Mouse (Mus musculus): ENCODE measurements around the gene Slc9a9. TPM values are rescaled to one million over a fixed set of nuclear protein-coding genes. Genes with fewer than 3 reads are reported as not detected.

Gene Slc9a9
- polyA plus RNA-seq, 1 experiment from 2014 or later = 3.2 TPM

- no peak for ATAC-seq (ENCODE audit: low read depth)
- Histone ChIP-seq H3K27ac (ENCODE audit: low read length) (no peak overlapping the region), H3K4me3 (ENCODE audit: low read depth, low read length) (no peak overlapping the region), H3K9me3 (replicated peaks; ENCODE audit: control insufficient read depth, low read length) (no peaks in the 10 kb centered on the region), H3K36me3 (ENCODE audit: control insufficient read depth, insufficient read depth) (no peaks in the 10 kb centered on the region), H3K27me3 (ENCODE audit: control insufficient read depth, insufficient read depth, low read depth, low read length) (no peaks in the 10 kb centered on the region), H3K4me1 (ENCODE audit: control insufficient read depth, low read depth, low read length) (no peaks in the 10 kb centered on the region), H3K4me2 (ENCODE audit: low read depth, low read length) (no peak overlapping the region), H3K9ac (ENCODE audit: low read depth, low read length) (no peak overlapping the region)
- WGBS (ENCODE audit: insufficient replicate concordance) = 67% methylated on average over 4 of the region's 4 CpGs
These were observed 391.0 kb downstream of the Slc9a9 start for GRCm38 (mm10) chr9:95060702-95061101.

GRCm38 (mm10) chr9:95067037-95067436, 397.3 kb downstream of the Slc9a9 start:
- no peak for ATAC-seq (ENCODE audit: low read depth)
- H3K4me1 ChIP-seq (ENCODE audit: control insufficient read depth, low read depth, low read length) = no peaks in the 10 kb centered on the region
- H3K27ac ChIP-seq (ENCODE audit: low read length) = no peak overlapping the region
- no peak overlapping the region for H3K9ac ChIP-seq (ENCODE audit: low read depth, low read length)
- H3K4me3 ChIP-seq (ENCODE audit: low read depth, low read length) = no peak overlapping the region
- H3K27me3 ChIP-seq (ENCODE audit: control insufficient read depth, insufficient read depth, low read depth, low read length) = no peaks in the 10 kb centered on the region
- no peaks in the 10 kb centered on the region for H3K9me3 ChIP-seq (replicated peaks; ENCODE audit: control insufficient read depth, low read length)
- no peaks in the 10 kb centered on the region for H3K36me3 ChIP-seq (ENCODE audit: control insufficient read depth, insufficient read depth)
- no peak overlapping the region for H3K4me2 ChIP-seq (ENCODE audit: low read depth, low read length)
- WGBS (ENCODE audit: insufficient replicate concordance) = 48% methylated on average over 2 of the region's 3 CpGs

GRCm38 (mm10) chr9:95068466-95068865, 398.8 kb downstream of the Slc9a9 start:
- Histone ChIP-seq H3K36me3 (ENCODE audit: control insufficient read depth, insufficient read depth) (no peaks in the 10 kb centered on the region), H3K4me2 (ENCODE audit: low read depth, low read length) (no peak overlapping the region), H3K4me3 (ENCODE audit: low read depth, low read length) (no peak overlapping the region), H3K4me1 (ENCODE audit: control insufficient read depth, low read depth, low read length) (no peaks in the 10 kb centered on the region), H3K27ac (ENCODE audit: low read length) (no peak overlapping the region), H3K9me3 (replicated peaks; ENCODE audit: control insufficient read depth, low read length) (no peaks in the 10 kb centered on the region), H3K27me3 (ENCODE audit: control insufficient read depth, insufficient read depth, low read depth, low read length) (no peaks in the 10 kb centered on the region), H3K9ac (ENCODE audit: low read depth, low read length) (no peak overlapping the region)
- ATAC-seq (ENCODE audit: low read depth) = no peak
- 55% methylated on average over 2 of the region's 2 CpGs for WGBS (ENCODE audit: insufficient replicate concordance)

GRCm38 (mm10) chr9:95070832-95071519, 401.3 kb downstream of the Slc9a9 start:
- WGBS (ENCODE audit: insufficient replicate concordance) = 76% methylated on average over 13 of the region's 13 CpGs
- Histone ChIP-seq H3K36me3 (ENCODE audit: control insufficient read depth, insufficient read depth) (no peaks in the 10 kb centered on the region), H3K4me2 (ENCODE audit: low read depth, low read length) (no peak overlapping the region), H3K4me3 (ENCODE audit: low read depth, low read length) (no peak overlapping the region), H3K9me3 (replicated peaks; ENCODE audit: control insufficient read depth, low read length) (no peaks in the 10 kb centered on the region), H3K27me3 (ENCODE audit: control insufficient read depth, insufficient read depth, low read depth, low read length) (no peaks in the 10 kb centered on the region), H3K27ac (ENCODE audit: low read length) (no peak overlapping the region), H3K4me1 (ENCODE audit: control insufficient read depth, low read depth, low read length) (no peaks in the 10 kb centered on the region), H3K9ac (ENCODE audit: low read depth, low read length) (no peak overlapping the region)
- no peak for ATAC-seq (ENCODE audit: low read depth)

- Histone ChIP-seq H3K9ac (ENCODE audit: low read depth, low read length) (no peak overlapping the region), H3K4me3 (ENCODE audit: low read depth, low read length) (no peak overlapping the region), H3K27ac (ENCODE audit: low read length) (no peak overlapping the region), H3K9me3 (replicated peaks; ENCODE audit: control insufficient read depth, low read length) (no peaks in the 10 kb centered on the region), H3K36me3 (ENCODE audit: control insufficient read depth, insufficient read depth) (no peaks in the 10 kb centered on the region), H3K4me1 (ENCODE audit: control insufficient read depth, low read depth, low read length) (no peaks in the 10 kb centered on the region), H3K27me3 (ENCODE audit: control insufficient read depth, insufficient read depth, low read depth, low read length) (no peaks in the 10 kb centered on the region), H3K4me2 (ENCODE audit: low read depth, low read length) (no peak overlapping the region)
- peak; percentile 50; the same call in 1 of the 2 replicates for ATAC-seq (ENCODE audit: low read depth)
- WGBS (ENCODE audit: insufficient replicate concordance) = 37% methylated on average over 14 of the region's 14 CpGs
These were observed 402.8 kb downstream of the Slc9a9 start for GRCm38 (mm10) chr9:95072450-95072955.

- WGBS (ENCODE audit: insufficient replicate concordance) = 65% methylated on average over 8 of the region's 8 CpGs
- ATAC-seq (ENCODE audit: low read depth) = no peak
- no peaks in the 10 kb centered on the region for H3K27me3 ChIP-seq (ENCODE audit: control insufficient read depth, insufficient read depth, low read depth, low read length)
- no peaks in the 10 kb centered on the region for H3K4me1 ChIP-seq (ENCODE audit: control insufficient read depth, low read depth, low read length)
- H3K9me3 ChIP-seq (replicated peaks; ENCODE audit: control insufficient read depth, low read length) = no peaks in the 10 kb centered on the region
- no peak overlapping the region for H3K4me3 ChIP-seq (ENCODE audit: low read depth, low read length)
- no peak overlapping the region for H3K4me2 ChIP-seq (ENCODE audit: low read depth, low read length)
- no peak overlapping the region for H3K9ac ChIP-seq (ENCODE audit: low read depth, low read length)
- no peaks in the 10 kb centered on the region for H3K36me3 ChIP-seq (ENCODE audit: control insufficient read depth, insufficient read depth)
- H3K27ac ChIP-seq (ENCODE audit: low read length) = no peak overlapping the region
These were observed 404.0 kb downstream of the Slc9a9 start for GRCm38 (mm10) chr9:95073691-95074090.

- WGBS (ENCODE audit: insufficient replicate concordance) = 65% methylated on average over 12 of the region's 12 CpGs
- H3K9ac ChIP-seq (ENCODE audit: low read depth, low read length) = no peak overlapping the region
- H3K36me3 ChIP-seq (ENCODE audit: control insufficient read depth, insufficient read depth) = no peaks in the 10 kb centered on the region
- no peak overlapping the region for H3K4me3 ChIP-seq (ENCODE audit: low read depth, low read length)
- no peak overlapping the region for H3K4me2 ChIP-seq (ENCODE audit: low read depth, low read length)
- no peaks in the 10 kb centered on the region for H3K4me1 ChIP-seq (ENCODE audit: control insufficient read depth, low read depth, low read length)
- no peak for ATAC-seq (ENCODE audit: low read depth)
- H3K27ac ChIP-seq (ENCODE audit: low read length) = no peak overlapping the region
- no peaks in the 10 kb centered on the region for H3K9me3 ChIP-seq (replicated peaks; ENCODE audit: control insufficient read depth, low read length)
- H3K27me3 ChIP-seq (ENCODE audit: control insufficient read depth, insufficient read depth, low read depth, low read length) = no peaks in the 10 kb centered on the region
These were observed 406.1 kb downstream of the Slc9a9 start for GRCm38 (mm10) chr9:95075856-95076255.

GRCm38 (mm10) chr9:95077938-95078337, 408.2 kb downstream of the Slc9a9 start:
- no peaks in the 10 kb centered on the region for H3K4me1 ChIP-seq (ENCODE audit: control insufficient read depth, low read depth, low read length)
- no peak overlapping the region for H3K9ac ChIP-seq (ENCODE audit: low read depth, low read length)

GRCm38 (mm10) chr9:95078626-95079025, 408.9 kb downstream of the Slc9a9 start:
- WGBS (ENCODE audit: insufficient replicate concordance) = 45% methylated on average over 3 of the region's 3 CpGs
- H3K9ac ChIP-seq (ENCODE audit: low read depth, low read length) = no peak overlapping the region

More at GRCm38 (mm10) chr9:95077938-95078337, 408.2 kb downstream of the Slc9a9 start:
- no peaks in the 10 kb centered on the region for H3K27me3 ChIP-seq (ENCODE audit: control insufficient read depth, insufficient read depth, low read depth, low read length)
- H3K4me2 ChIP-seq (ENCODE audit: low read depth, low read length) = no peak overlapping the region
- no peak overlapping the region for H3K4me3 ChIP-seq (ENCODE audit: low read depth, low read length)
- WGBS (ENCODE audit: insufficient replicate concordance) = 80% methylated on average over 5 of the region's 5 CpGs
- no peaks in the 10 kb centered on the region for H3K36me3 ChIP-seq (ENCODE audit: control insufficient read depth, insufficient read depth)
- no peak overlapping the region for H3K27ac ChIP-seq (ENCODE audit: low read length)
- ATAC-seq (ENCODE audit: low read depth) = no peak
- H3K9me3 ChIP-seq (replicated peaks; ENCODE audit: control insufficient read depth, low read length) = no peaks in the 10 kb centered on the region

More at GRCm38 (mm10) chr9:95078626-95079025, 408.9 kb downstream of the Slc9a9 start:
- no peak overlapping the region for H3K4me3 ChIP-seq (ENCODE audit: low read depth, low read length)
- no peaks in the 10 kb centered on the region for H3K36me3 ChIP-seq (ENCODE audit: control insufficient read depth, insufficient read depth)
- H3K4me2 ChIP-seq (ENCODE audit: low read depth, low read length) = no peak overlapping the region
- H3K27ac ChIP-seq (ENCODE audit: low read length) = no peak overlapping the region
- no peaks in the 10 kb centered on the region for H3K9me3 ChIP-seq (replicated peaks; ENCODE audit: control insufficient read depth, low read length)
- H3K4me1 ChIP-seq (ENCODE audit: control insufficient read depth, low read depth, low read length) = no peaks in the 10 kb centered on the region
- ATAC-seq (ENCODE audit: low read depth) = no peak
- H3K27me3 ChIP-seq (ENCODE audit: control insufficient read depth, insufficient read depth, low read depth, low read length) = no peaks in the 10 kb centered on the region

Data from liver, embryonic 16.5 days (tissue).